Mouse (Mus musculus) kidney, adult 2 months (tissue): ENCODE results near the gene Dmrtc2. TPM values are rescaled to one million over a fixed set of nuclear protein-coding genes. Genes with fewer than 3 reads are reported as not detected.
"Not testable (repeated sequence)": the region's sequence is repeated elsewhere in the genome, so short reads cannot be mapped to it uniquely, and the experiment has no call there.

ENCODE experiments used
- DNase-seq: peaks from one replicate; pipeline ENCODE4 v3.0.0; 2021
- H3K27ac ChIP-seq: fragments of 200-500 bp; 2 replicates; pipeline ENCODE4 v1.5.1; 2012; ENCODE audit warnings: low read depth, low read length, control low read depth, inconsistent platforms; ENCODE audit not compliant: insufficient read depth
- H3K27me3 ChIP-seq: fragments of 200-500 bp; replicated peaks from 2 replicates; pipeline ENCODE4 v1.6.1; 2012; ENCODE audit warnings: mild to moderate bottlenecking, moderate library complexity, low read length, inconsistent platforms; ENCODE audit not compliant: control insufficient read depth, insufficient read depth
- H3K36me3 ChIP-seq: fragments of 200-500 bp; 2 replicates; pipeline ENCODE4 v1.6.1; 2012; ENCODE audit warnings: mild to moderate bottlenecking, moderate library complexity, low read length, inconsistent platforms; ENCODE audit not compliant: control insufficient read depth, insufficient read depth
- H3K4me1 ChIP-seq: fragments of 200-500 bp; 2 replicates; pipeline ENCODE4 v1.6.1; 2011; ENCODE audit warnings: low read length; ENCODE audit not compliant: control insufficient read depth, insufficient read depth
- H3K4me3 ChIP-seq: fragments of 200-500 bp; 2 replicates; pipeline ENCODE4 v1.5.1; 2011; ENCODE audit warnings: mild to moderate bottlenecking, low read depth, low read length, control low read depth; ENCODE audit not compliant: insufficient read depth
- CTCF ChIP-seq: fragments of 200-500 bp; conservative IDR thresholded peaks from 2 replicates; pipeline ENCODE4 v1.5.1; 2011; ENCODE audit warnings: low read depth, mild to moderate bottlenecking, control low read depth, low read length, moderate library complexity, mixed read lengths; ENCODE audit not compliant: insufficient read depth, insufficient read length
- POLR2A ChIP-seq: fragments of 200-500 bp; IDR thresholded peaks from one replicate; pipeline ENCODE4 v1.6.1; 2011; ENCODE audit warnings: low read depth, low read length, control low read depth
- WGBS: fragments of 180-500 bp; shearing (Covaris S2); methylation state at CpG from one replicate; pipeline ENCODE4 v1.1.7; 2018; 5-methylcytosine and 5-hydroxymethylcytosine counted together
- polyA plus RNA-seq: library from polyadenylated mRNA; depleted of rRNA; stranded (reverse); fragments of >200 nt; gene quantifications from 2 replicates; pipeline ENCODE4 v1.2.3, GENCODE M21; 2012; rRNA removed

The Dmrtc2 gene
- polyA plus RNA-seq = 0.11 TPM in 1 of 2 replicates, not detected in the other

DNA sequence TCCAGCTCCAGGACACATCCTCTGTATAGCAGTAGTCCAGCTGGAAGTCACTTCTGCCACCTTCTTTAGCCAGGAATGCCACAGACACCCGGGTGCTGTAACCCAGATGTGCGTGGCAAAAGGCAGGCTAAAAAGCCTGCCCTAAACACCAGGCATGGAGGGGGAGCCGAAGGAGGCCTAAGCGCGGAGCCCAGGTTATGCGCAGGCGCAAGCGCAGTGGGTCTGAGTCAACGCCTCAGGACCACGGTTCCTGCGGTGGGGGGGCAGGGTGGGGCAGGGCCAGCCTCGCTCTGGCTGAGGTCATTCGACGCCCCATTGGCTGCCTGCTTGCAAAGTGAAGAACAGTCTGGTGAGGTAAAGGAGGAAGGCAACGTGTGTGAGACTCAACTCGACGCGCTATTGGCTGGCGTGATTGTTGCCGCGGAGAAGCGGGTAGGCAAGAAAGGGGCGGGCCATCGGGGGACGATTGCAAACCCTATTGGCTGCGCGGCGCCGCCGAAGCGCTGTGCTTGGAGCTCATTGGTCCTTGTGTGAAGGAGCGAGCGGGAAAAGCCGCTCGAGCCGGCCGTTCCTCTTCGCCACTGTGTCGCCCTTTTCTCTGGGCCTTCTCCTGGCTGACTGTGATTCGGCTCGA, at the start of gene Dmrtc2, which contains the start of gene Lypd4:
Gene Dmrtc2 (plus strand): TSS at position 526 of the 634 bp plus-strand sequence.
Gene Lypd4 (minus strand): TSS at position 410 of the 634 bp plus-strand sequence.
- H3K27me3 ChIP-seq = no peaks in the 10 kb centered on the region; the same call in 1 of the 2 replicates
- no peaks in the 10 kb centered on the region for H3K4me1 ChIP-seq
- no peak within 1 kb of the TSS for H3K4me3 ChIP-seq
- no peak for DNase-seq
- H3K36me3 ChIP-seq = no peaks in the 10 kb centered on the region
- H3K27ac ChIP-seq = no peak within 1 kb of the TSS
- TF ChIP-seq POLR2A = no peak
- 53% methylated on average over 41 of the region's 41 CpGs for WGBS

DNA sequence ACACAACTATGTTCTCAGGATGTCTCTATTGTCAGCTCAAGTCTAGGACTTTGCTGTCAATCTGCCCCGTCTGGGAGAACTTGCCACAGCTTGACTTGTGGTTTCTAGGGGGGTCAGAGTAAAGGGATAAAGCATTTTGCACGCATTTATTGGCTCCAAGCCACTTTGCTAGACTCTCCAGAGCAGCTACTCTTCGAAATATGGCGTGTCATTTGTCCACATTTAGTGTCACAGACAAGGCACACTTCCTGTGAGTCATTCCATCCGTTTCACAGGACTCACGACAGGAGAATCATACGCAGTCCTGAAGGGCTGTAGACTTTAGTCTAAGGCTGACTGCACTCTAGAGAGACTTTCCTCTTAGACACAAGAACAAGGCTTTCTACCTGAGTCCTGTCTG, 45.4 kb upstream of the Dmrtc2 start:
- Histone ChIP-seq H3K27ac (no peak overlapping the region), H3K4me1 (no peaks in the 10 kb centered on the region), H3K27me3 (no peaks in the 10 kb centered on the region), H3K36me3 (no peaks in the 10 kb centered on the region), H3K4me3 (no peak overlapping the region)
- no peak for DNase-seq
- TF ChIP-seq CTCF = no peak
- no peak for TF ChIP-seq POLR2A
- WGBS = 54% methylated on average over 7 of the region's 7 CpGs

DNA sequence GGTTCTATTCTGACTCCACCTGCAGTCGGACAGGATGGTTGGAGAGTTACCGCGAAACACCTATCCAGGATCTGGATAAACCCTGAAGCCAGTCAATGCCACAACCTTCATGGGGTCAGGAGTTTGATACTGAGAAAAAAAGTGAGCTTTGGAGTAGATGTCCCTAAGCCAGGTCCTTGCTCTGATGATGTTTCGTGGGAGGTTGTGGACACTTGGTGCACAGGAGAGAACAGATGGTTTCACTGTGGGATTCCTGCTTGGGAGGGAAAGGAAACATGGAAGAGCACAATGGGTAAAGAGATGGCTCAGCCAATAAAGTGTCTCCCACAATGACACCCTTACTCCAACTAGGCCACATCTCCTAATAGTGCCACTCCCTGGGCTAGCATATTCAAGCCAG, 42.7 kb upstream of the Dmrtc2 start:
- Histone ChIP-seq H3K36me3 (no peaks in the 10 kb centered on the region), H3K4me1 (no peaks in the 10 kb centered on the region), H3K27me3 (no peaks in the 10 kb centered on the region), H3K4me3 (no peak overlapping the region), H3K27ac (no peak overlapping the region)
- no peak for DNase-seq
- TF ChIP-seq CTCF (no peak), POLR2A (no peak)
- 96% methylated on average over 4 of the region's 4 CpGs for WGBS

DNA sequence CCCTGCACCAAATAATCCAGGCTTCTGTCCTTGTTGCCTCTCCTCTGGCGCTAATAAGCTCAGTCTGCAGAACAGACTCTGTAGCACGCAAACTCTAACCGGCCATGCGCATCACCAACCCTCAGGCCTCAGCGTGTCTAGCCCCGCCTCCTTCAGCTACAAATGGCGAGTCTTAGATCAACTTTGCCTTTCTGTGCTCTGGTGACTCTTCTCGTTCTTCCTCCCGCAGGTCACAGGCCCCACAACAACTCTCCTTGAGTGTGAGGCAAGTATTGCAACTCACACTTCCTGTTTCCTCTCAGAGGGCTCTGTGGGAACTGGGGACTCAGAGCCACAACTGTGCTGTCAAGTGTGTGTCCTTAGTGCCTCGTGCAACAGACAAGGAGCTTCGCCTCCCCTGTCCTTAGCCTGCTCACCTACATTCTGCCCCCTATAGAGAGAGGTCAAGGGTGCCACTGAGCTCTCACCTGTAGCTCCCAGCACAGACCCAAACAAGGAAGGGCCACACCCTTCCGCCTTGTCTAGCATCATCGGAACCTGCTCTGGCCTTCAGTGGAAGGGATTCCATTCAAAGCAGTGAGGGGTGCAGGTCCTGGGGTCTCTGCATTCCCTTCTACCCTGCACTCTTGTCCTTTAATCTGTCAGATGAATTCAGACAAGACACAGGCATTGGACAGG, 31.0 kb upstream of the Dmrtc2 start:
- H3K36me3 ChIP-seq, H3K4me1 ChIP-seq, H3K4me3 ChIP-seq, H3K27ac ChIP-seq, H3K27me3 ChIP-seq, DNase-seq: not testable (repeated sequence)
- WGBS = 40% methylated on average over 12 of the region's 13 CpGs

DNA sequence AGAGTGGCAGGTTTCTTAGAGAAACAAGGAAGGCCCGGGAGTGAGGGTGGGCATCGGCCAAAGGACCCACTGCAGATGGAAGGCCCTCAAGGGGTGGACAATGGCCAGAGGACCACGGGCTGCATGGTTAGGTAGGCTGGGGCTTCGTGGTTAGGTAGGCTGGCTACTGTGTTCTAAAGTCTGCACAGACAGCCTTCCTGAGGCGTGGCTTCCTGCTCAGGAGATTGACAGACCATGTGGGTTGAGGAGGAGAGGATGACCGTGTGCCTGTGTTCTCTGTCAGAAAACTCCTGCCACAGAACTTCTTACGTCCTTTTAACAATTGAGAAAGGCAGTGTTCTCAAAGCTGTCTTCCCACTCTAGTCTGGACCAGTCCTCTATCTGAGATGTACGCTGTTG, 30.4 kb upstream of the Dmrtc2 start:
- no peak for DNase-seq
- H3K4me3 ChIP-seq = no peak overlapping the region
- H3K36me3 ChIP-seq = no peaks in the 10 kb centered on the region
- H3K27ac ChIP-seq = no peak overlapping the region
- WGBS = 79% methylated on average over 8 of the region's 8 CpGs
- H3K27me3 ChIP-seq = no peaks in the 10 kb centered on the region
- TF ChIP-seq CTCF (no peak), POLR2A (no peak)
- H3K4me1 ChIP-seq = no peaks in the 10 kb centered on the region

DNA sequence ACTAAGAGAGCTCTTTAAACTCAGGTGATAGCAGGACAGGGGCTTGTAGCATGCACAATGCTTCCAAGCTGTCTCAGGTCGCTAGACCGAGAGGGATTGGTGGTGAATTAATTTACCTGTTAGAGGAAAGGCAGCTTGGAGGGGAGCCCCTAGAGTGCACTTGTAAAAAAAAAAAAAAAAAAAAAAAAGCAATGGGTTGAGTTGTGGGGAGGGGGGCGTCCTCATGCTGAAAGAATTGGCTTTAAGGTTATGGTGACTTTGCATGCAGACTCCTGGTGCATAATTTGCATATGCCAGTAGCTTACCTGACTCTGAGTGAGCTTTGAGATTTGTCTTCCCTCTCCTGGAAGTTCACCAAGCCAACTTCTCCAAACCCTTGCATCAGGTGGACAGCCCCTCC, 29.5 kb upstream of the Dmrtc2 start:
- Histone ChIP-seq H3K36me3 (no peaks in the 10 kb centered on the region), H3K27ac (no peak overlapping the region), H3K4me3 (no peak overlapping the region), H3K4me1 (no peaks in the 10 kb centered on the region), H3K27me3 (no peaks in the 10 kb centered on the region)
- no peak for TF ChIP-seq CTCF
- TF ChIP-seq POLR2A = no peak
- WGBS = 63% methylated on average over 3 of the region's 3 CpGs
- no peak for DNase-seq

DNA sequence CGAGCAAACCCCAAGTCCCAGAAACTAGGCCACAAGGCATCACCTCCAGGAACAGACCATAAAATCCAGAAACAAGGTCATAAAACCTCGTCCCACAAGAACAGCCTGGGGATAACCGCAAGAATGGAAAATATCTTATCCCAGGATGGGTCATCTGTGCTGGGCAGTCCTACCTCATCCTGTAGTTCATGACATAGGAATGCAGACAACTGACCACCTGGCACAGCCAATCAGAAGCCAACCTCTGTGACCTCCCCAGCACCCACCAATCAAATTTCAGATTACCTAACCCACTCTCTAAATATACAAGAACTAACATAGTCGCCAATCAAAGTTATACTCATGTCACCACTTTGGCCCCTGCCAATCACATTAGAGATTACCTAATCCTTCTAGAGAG, 28.8 kb upstream of the Dmrtc2 start:
- H3K27me3 ChIP-seq = no peaks in the 10 kb centered on the region
- whole genome bisulfite sequencing = 74% methylated on average over 4 of the region's 4 CpGs
- TF ChIP-seq POLR2A = no peak
- no peak for TF ChIP-seq CTCF
- no peak overlapping the region for H3K27ac ChIP-seq
- no peaks in the 10 kb centered on the region for H3K36me3 ChIP-seq
- H3K4me3 ChIP-seq = no peak overlapping the region
- H3K4me1 ChIP-seq = no peaks in the 10 kb centered on the region
- DNase-seq = no peak

DNA sequence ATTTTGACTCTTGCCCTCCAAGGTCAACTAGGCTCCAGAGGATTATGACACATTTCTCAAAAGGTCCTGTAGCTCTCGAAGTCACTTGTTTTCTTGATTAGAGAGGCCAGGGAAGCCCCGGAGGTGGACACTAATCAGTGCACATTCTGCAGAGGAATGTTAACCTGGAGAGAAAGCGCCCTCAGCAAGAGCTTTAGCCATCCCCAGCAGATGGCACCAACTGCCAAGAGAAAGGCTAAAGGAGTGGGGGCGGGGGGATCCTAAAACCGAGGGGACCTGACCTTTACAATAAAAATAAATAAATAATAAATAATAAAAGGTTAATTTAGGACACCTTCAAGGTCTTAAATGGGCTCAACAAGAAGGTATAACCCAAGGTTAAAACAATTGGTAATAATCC, 25.7 kb upstream of the Dmrtc2 start:
- Histone ChIP-seq H3K27me3 (no peaks in the 10 kb centered on the region), H3K4me3 (no peak overlapping the region), H3K36me3 (no peaks in the 10 kb centered on the region), H3K4me1 (no peaks in the 10 kb centered on the region), H3K27ac (no peak overlapping the region)
- DNase-seq = no peak
- no peak for TF ChIP-seq POLR2A
- peak; percentile 34; the same call in 1 of the 2 replicates for TF ChIP-seq CTCF
- WGBS = 36% methylated on average over 5 of the region's 5 CpGs
